ENCODE assay signal across 14 mouse cellular contexts in genomic region chr8:125225266-125225665, GRCm38 (mm10).
"Had no signal": no experiment of that assay in that cellular context is flagged by ENCODE, and none has a peak within 500 bp of the region (broad histone marks: within the 10 kb centered on the region; RNA-seq: fewer than 3 reads in every experiment).

No protein-coding gene starts in this region.

- H3K9ac ChIP-seq: liver, embryonic 15.5 days; neural tube, embryonic 12.5 days; stomach, embryonic 15.5 days had no signal

- H3K27me3 ChIP-seq: liver, embryonic 15.5 days; neural tube, embryonic 12.5 days; stomach, embryonic 15.5 days had no signal

- H3K4me3 ChIP-seq: liver, embryonic 15.5 days; midbrain, embryonic 10.5 days; neural tube, embryonic 12.5 days; stomach, embryonic 15.5 days had no signal

- H3K27ac ChIP-seq: liver, embryonic 15.5 days; midbrain, embryonic 10.5 days; neural tube, embryonic 12.5 days; stomach, embryonic 15.5 days had no signal

- H3K4me2 ChIP-seq: liver, embryonic 11.5 days; liver, embryonic 15.5 days; neural tube, embryonic 12.5 days; stomach, embryonic 15.5 days had no signal

- DNase-seq: left cerebral cortex, postnatal 4 days; lung, adult 2 months; lung, postnatal 4 days; midbrain, embryonic 14.5 days; retina, postnatal 1 day; right cerebral cortex, postnatal 4 days; thymus, adult 2 months; thymus, postnatal 25 days had no signal

- H3K9me3 ChIP-seq: liver, embryonic 15.5 days; midbrain, embryonic 10.5 days; neural tube, embryonic 12.5 days; stomach, embryonic 15.5 days had no signal

- H3K36me3 ChIP-seq: liver, embryonic 15.5 days; midbrain, embryonic 10.5 days; neural tube, embryonic 12.5 days; stomach, embryonic 15.5 days had no signal

- ATAC-seq: intestine, embryonic 16.5 days had no signal
